Mouse (Mus musculus) embryonic facial prominence, embryonic 12.5 days (tissue): ENCODE measurements around the gene Cdc42bpa. TPM values are rescaled to one million over a fixed set of nuclear protein-coding genes. Genes with fewer than 3 reads are reported as not detected.

Experiments
- polyA plus RNA-seq: library from polyadenylated mRNA; unstranded; fragments of >200 nt; fragmentation: Nextera tagmentation; extraction: Ambion mirVana; gene quantifications from 2 replicates; pipeline ENCODE4 v1.2.1, GENCODE M21; 2016

The Cdc42bpa gene
- polyA plus RNA-seq, 1 experiment from 2014 or later, result 20.2 TPM

Other genes starting within 250 kb of the Cdc42bpa start
- 0.05 TPM in 1 of 2 replicates, not detected in the other for gene Kif28, start 215.2 kb upstream of the Cdc42bpa start, polyA plus RNA-seq
- not detected in 2 replicates for gene Gm10518, start 157.1 kb upstream of the Cdc42bpa start, polyA plus RNA-seq
- gene Ahctf1, start 156.8 kb upstream of the Cdc42bpa start, polyA plus RNA-seq, result 36.0 and 36.5 TPM in 2 replicates
- gene Coq8a, start 239.1 kb downstream of the Cdc42bpa start, polyA plus RNA-seq, result 5.4 and 6.4 TPM in 2 replicates